Mouse (Mus musculus): ENCODE data around the gene 1700013F07Rik.

The 1700013F07Rik gene

DNA sequence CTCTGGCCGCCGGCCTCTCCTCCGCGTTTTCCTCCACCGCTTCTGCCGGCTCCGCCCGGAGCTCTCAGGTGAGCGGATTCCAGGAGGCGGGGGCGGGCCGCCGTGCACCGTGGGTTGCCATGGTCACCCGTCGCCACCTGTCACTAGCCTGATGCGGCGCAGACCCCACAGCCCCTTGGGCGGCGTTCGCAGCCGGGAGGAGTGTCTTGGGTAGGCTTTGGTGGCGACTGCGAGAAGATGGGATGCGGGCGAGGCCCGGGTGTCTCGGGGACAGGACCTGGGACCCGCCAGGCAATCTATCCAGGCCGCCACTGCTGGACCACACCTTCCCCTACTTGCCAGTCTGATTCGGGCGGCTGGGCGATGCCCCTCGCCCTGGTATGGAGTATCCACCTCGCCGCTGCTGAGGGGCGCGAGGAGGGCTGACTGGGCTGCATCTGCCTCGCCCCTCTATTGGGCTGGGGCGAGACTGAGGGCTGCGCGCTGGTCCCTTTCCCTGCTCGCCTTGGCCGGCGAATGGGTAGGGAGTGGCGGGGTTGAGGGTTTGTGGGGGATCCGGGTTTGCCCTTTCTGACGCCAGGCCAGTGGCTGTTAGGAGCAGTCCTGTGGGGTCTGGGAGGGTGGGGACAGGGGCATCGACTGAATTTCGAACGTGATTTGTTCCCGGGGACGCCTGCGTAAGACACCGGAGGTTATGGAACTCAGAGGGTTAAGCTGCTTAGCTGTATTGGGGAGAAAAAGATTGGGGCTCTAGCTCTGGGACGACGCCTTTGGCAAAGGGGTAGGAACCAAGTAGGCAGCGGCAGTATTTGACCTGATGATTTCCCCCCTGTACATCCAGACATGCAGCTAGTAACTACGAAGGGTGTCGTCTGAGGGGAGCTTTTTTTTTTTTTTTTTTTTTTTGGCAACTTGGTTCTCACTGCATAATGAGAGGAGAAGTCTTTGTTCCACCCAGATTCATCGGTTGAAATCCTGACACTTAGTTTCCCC is 57.9 kb downstream of the 1700013F07Rik start:
- peak; percentile 24 for ATAC-seq (ENCODE audit: insufficient number of reproducible peaks, low FRiP score, low TSS enrichment)

All from cerebellum, adult (tissue).